Mouse (Mus musculus) liver, postnatal 0 days (tissue): ENCODE measurements around the gene Ubtf. TPM values are rescaled to one million over a fixed set of nuclear protein-coding genes. Genes with fewer than 3 reads are reported as not detected.

ENCODE experiments used
- ATAC-seq: fragments of 200-750 bp; cut with Nextera tagmentation; 2 replicates; pipeline ENCODE4 v1.8.0; 2017; ENCODE audit warnings: mild to moderate bottlenecking, moderate library complexity
- DNase-seq: peaks from one replicate; pipeline ENCODE4 v3.0.0-alpha.2; 2016
- H3K27ac ChIP-seq: fragments of 300-500 bp; sonication (generic); 2 replicates; pipeline ENCODE4 v1.5.1; 2014; ENCODE audit warnings: antibody characterized with exemption, moderate library complexity, mild to moderate bottlenecking, low read depth
- H3K27me3 ChIP-seq: fragments of 300-500 bp; sonication (generic); 2 replicates; pipeline ENCODE4 v1.6.1; 2014; ENCODE audit warnings: low read length, control low read depth, mixed read lengths; ENCODE audit not compliant: insufficient read depth
- H3K36me3 ChIP-seq: fragments of 300-500 bp; sonication (generic); replicated peaks from 2 replicates; pipeline ENCODE4 v1.6.1; 2014; ENCODE audit warnings: mild to moderate bottlenecking, control low read depth, low read length, moderate library complexity, mixed read lengths; ENCODE audit not compliant: insufficient read depth
- H3K4me1 ChIP-seq: fragments of 300-500 bp; sonication (generic); 2 replicates; pipeline ENCODE4 v1.6.1; 2014; ENCODE audit warnings: antibody characterized with exemption, mild to moderate bottlenecking, control low read depth; ENCODE audit not compliant: insufficient read depth
- H3K4me2 ChIP-seq: fragments of 300-500 bp; sonication (generic); 2 replicates; pipeline ENCODE4 v1.6.1; 2014; ENCODE audit warnings: low read depth, mild to moderate bottlenecking, low read length, moderate library complexity, mixed read lengths
- H3K4me3 ChIP-seq: fragments of 300-500 bp; sonication (generic); 2 replicates; pipeline ENCODE4 v1.5.1; 2014; ENCODE audit warnings: low read depth, low read length
- H3K9ac ChIP-seq: fragments of 300-500 bp; sonication (generic); replicated peaks from 2 replicates; pipeline ENCODE4 v1.6.1; 2014; ENCODE audit warnings: mild to moderate bottlenecking, moderate library complexity
- H3K9me3 ChIP-seq: fragments of 300-500 bp; sonication (generic); 2 replicates; pipeline ENCODE4 v1.6.1; 2016; ENCODE audit warnings: mild to moderate bottlenecking, control low read depth, low read length, mixed read lengths
- CTCF ChIP-seq: sonication (generic); IDR thresholded peaks from 2 replicates; pipeline ENCODE4 v1.5.1; 2016; ENCODE audit warnings: antibody characterized with exemption, low read depth
- EP300 ChIP-seq: IDR thresholded peaks from 2 replicates; pipeline ENCODE4 v1.6.1; 2016; ENCODE audit warnings: antibody characterized with exemption, low read depth, mild to moderate bottlenecking
- WGBS: fragments of 180-500 bp; shearing (Covaris S2); extraction: QIAGEN DNeasy Blood & Tissue Kit; methylation state at CpG from one replicate; pipeline ENCODE4 v1.1.7; 2014; ENCODE audit not compliant: insufficient replicate concordance; 5-methylcytosine and 5-hydroxymethylcytosine counted together
- polyA plus RNA-seq: library from polyadenylated mRNA; unstranded; fragments of >200 nt; fragmentation: Nextera tagmentation; extraction: Ambion mirVana; gene quantifications from 2 replicates; pipeline ENCODE4 v1.2.1, GENCODE M21; 2015

The Ubtf gene
- polyA plus RNA-seq, 1 experiment from 2014 or later, result 32.5 TPM

DNA sequence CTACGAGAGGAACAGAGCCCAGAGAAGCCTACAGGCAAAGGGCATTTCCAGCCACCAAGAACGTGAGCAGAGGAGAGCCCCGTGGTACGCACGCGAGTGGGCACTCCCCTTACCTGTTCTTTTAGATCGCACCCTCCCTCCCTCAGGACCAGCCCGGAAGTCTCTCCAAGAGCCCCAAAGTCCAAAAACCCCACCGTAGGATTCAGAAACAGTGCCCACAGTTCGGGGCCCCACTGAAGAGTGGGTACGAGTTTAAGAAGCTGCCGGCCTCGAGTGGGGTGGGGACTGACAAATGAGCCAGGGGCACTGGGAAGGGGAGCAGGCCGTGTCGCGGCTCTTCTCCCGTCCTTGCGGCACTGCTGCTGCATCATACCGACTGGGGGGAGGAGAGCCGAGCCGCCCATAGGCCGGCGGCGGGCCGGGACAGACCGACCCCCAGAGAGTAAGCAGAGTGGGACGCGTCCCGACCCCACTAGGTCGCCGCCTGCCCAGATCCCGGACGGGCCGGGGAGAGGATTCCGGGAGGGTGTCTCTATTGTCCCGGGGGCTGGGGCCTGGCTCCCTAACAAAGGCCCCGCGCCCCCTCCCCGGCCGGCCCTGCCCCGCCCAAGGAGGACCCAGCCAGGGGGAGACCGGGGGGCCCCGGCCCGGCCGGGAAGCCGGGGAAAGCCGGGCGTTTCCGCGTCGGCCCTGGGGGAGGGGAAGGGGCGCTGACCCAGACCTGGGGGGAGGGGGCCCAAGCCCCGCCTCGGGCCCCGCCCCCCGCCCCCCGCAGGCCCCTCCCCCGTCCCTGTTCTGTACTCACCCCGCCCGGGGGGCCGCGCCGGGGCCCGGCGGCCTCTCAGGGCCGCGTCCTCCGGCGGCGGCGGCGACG, 23.7 kb downstream of the Ubtf start:
- H3K27ac ChIP-seq, result peak overlapping the region; percentile 100
- peak; percentile 35 for ATAC-seq
- TF ChIP-seq CTCF, result no peak
- no peak for TF ChIP-seq EP300
- no peaks in the 10 kb centered on the region for H3K27me3 ChIP-seq
- H3K9me3 ChIP-seq, result no peaks in the 10 kb centered on the region; the same call in 1 of the 2 replicates
- H3K4me3 ChIP-seq, result peak overlapping the region; percentile 93
- peak overlapping the region; percentile 97 for H3K4me2 ChIP-seq
- H3K36me3 ChIP-seq, result peaks cover 36% of the 10 kb centered on the region
- peak overlapping the region; percentile 97 for H3K9ac ChIP-seq
- under 1% methylated on average over 39 of the region's 73 CpGs for WGBS
- H3K4me1 ChIP-seq, result peaks cover 20% of the 10 kb centered on the region
- peak; percentile 84 for DNase-seq

GRCm38 (mm10) chr11:102294887-102295597, 24.5 kb downstream of the Ubtf start:
- H3K27me3 ChIP-seq, result no peaks in the 10 kb centered on the region
- peak overlapping the region; percentile 97 for H3K4me2 ChIP-seq
- peak overlapping the region; percentile 100 for H3K27ac ChIP-seq
- H3K9ac ChIP-seq, result peak overlapping the region; percentile 97
- no peak for TF ChIP-seq EP300
- TF ChIP-seq CTCF, result peak; percentile 47
- no peak for DNase-seq
- no peaks in the 10 kb centered on the region; the same call in 1 of the 2 replicates for H3K9me3 ChIP-seq
- WGBS, result 75% methylated on average over 12 of the region's 12 CpGs
- peaks cover 41% of the 10 kb centered on the region for H3K36me3 ChIP-seq
- no peak for ATAC-seq
- peak overlapping the region; percentile 93 for H3K4me3 ChIP-seq
- peaks cover 20% of the 10 kb centered on the region for H3K4me1 ChIP-seq

GRCm38 (mm10) chr11:102294416-102294815, 25.1 kb downstream of the Ubtf start:
- Histone ChIP-seq H3K9me3 (no peaks in the 10 kb centered on the region), H3K9ac (peak overlapping the region; percentile 97; the same call in 1 of the 2 replicates), H3K27ac (0 out of 2 replicates have a peak overlapping the region, but pooled peaks have one; percentile 100), H3K27me3 (no peaks in the 10 kb centered on the region), H3K4me3 (no peak overlapping the region), H3K36me3 (peaks cover 44% of the 10 kb centered on the region), H3K4me2 (no peak overlapping the region), H3K4me1 (peaks cover 20% of the 10 kb centered on the region)
- no peak for TF ChIP-seq CTCF
- TF ChIP-seq EP300, result no peak
- ATAC-seq, result no peak
- 86% methylated on average over 5 of the region's 5 CpGs for WGBS
- no peak for DNase-seq

DNA sequence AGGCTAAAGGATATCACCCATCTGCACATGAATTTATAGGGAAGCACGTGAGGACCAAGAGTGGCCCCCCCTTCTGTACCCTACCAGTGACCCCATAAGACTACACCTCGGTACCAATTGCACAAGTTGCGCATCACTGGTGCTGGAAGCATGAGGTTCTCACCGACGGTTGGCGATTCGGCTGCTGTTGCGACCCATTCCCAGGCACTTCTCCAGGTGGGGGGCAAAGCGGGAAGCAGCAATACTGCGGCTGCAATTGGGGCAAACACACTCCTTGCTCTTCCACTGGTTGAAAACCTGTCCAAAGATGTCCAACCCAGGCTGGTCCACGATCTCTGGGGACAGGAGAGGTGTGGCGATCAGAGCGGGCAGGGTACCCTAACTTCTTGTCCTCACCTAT, 25.6 kb downstream of the Ubtf start:
- no peak overlapping the region for H3K4me2 ChIP-seq
- H3K4me1 ChIP-seq, result peaks cover 20% of the 10 kb centered on the region
- DNase-seq (no peak), ATAC-seq (no peak)
- TF ChIP-seq EP300, result no peak
- TF ChIP-seq CTCF, result no peak
- no peak overlapping the region for H3K9ac ChIP-seq
- H3K9me3 ChIP-seq, result no peaks in the 10 kb centered on the region
- H3K4me3 ChIP-seq, result no peak overlapping the region
- H3K27ac ChIP-seq, result no peak overlapping the region
- no peaks in the 10 kb centered on the region for H3K27me3 ChIP-seq
- 94% methylated on average over 13 of the region's 13 CpGs for WGBS
- peaks cover 46% of the 10 kb centered on the region for H3K36me3 ChIP-seq

- Histone ChIP-seq H3K9ac (no peak overlapping the region), H3K27ac (no peak overlapping the region), H3K27me3 (no peaks in the 10 kb centered on the region), H3K4me1 (peaks cover 16% of the 10 kb centered on the region), H3K9me3 (no peaks in the 10 kb centered on the region), H3K36me3 (peaks cover 62% of the 10 kb centered on the region), H3K4me2 (no peak overlapping the region), H3K4me3 (no peak overlapping the region)
- no peak for TF ChIP-seq EP300
- TF ChIP-seq CTCF, result no peak
- WGBS, result 90% methylated on average over 11 of the region's 11 CpGs
- DNase-seq (no peak), ATAC-seq (no peak)
Observed at GRCm38 (mm10) chr11:102291051-102291535, 28.4 kb downstream of the Ubtf start.

DNA sequence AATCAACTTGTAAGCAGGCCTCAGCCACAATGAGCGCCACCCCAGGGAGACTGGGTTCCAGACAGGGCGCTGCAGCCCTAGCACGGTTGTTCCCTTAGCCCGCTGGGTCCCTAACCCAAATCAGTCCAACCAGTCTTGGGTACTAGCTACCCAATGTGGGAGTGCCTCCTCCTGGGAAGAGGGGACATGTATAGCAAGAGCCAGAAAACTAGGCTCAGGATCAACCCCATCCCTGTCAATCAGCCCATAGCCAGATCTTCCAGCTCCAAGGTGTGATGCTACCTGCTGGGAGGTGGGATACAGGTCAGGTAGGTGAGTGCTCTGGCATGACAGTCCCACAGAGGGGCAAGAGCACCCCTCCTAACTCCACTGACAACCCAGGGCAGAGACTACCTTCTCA, 29.4 kb downstream of the Ubtf start:
- DNase-seq, result no peak
- H3K27ac ChIP-seq, result no peak overlapping the region
- H3K36me3 ChIP-seq, result peaks cover 62% of the 10 kb centered on the region
- no peaks in the 10 kb centered on the region for H3K9me3 ChIP-seq
- WGBS, result 85% methylated on average over 4 of the region's 4 CpGs
- H3K4me2 ChIP-seq, result no peak overlapping the region
- no peak for TF ChIP-seq EP300
- no peak for TF ChIP-seq CTCF
- no peaks in the 10 kb centered on the region for H3K27me3 ChIP-seq
- no peak overlapping the region for H3K9ac ChIP-seq
- no peak overlapping the region for H3K4me3 ChIP-seq
- peaks cover 14% of the 10 kb centered on the region for H3K4me1 ChIP-seq
- no peak for ATAC-seq
